Mouse (Mus musculus) monocyte, adult 59 days (primary cell): Measurements from ENCODE around the gene Srek1. TPM values are rescaled to one million over a fixed set of nuclear protein-coding genes. Genes with fewer than 3 reads are reported as not detected.

Experiments
- total RNA-seq, 2 experiments: library from RNA; stranded (reverse); gene quantifications; one replicate each; pipeline ENCODE4 v1.2.4; 2023

The Srek1 gene
- total RNA-seq, result 100 to 1,000 TPM in 1 of 2 experiments, 10 to 100 TPM in 1; 83.3 to 101 TPM

DNA sequence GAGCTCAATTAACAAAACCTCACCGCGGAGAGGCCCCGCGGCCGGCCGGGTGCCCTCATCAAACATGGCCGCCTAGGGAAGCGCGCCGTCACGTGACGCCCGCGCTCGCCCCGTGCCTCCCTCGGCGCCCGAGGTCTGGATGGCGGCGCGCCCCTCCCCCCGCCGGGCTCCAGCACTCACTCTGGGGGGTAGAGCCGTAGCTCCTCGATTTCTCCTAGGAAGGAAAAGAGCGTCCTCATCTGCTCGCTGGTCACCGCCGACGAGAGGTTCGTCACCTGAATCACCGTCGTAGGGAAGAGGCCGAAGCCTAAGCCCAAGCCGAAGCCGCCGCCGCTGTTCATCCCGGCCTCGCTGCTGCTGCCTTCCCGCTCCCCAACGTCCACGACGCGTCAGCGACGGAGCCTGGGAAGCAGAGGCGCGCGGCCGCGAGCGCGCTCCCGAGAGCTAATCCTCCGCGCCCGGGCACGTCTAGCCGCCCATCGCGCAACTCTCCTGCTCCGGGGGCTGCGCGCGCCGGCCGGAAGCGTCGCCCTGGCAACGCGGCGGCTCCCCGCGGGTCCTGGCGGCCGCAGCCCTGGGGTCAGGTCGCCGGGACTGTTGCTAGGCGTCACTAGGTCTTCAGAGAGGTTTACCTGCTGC, at the start of gene Srek1:
TSS of gene Srek1 (minus strand) at position 490 of the 639 bp plus-strand sequence.

Other genes starting within 250 kb of the Srek1 start
- 100 to 1,000 TPM; 113 to 116 TPM for gene Erbin, start 145.9 kb upstream of the Srek1 start, total RNA-seq